Mouse (Mus musculus) liver, adult 2 months (tissue): Measurements from ENCODE around the gene Tead3.

Experiments
- CTCF ChIP-seq: fragments of 200-500 bp; IDR thresholded peaks from 2 replicates; pipeline ENCODE4 v1.5.1; 2011; ENCODE audit warnings: low read depth, low read length, control low read depth
- POLR2A ChIP-seq: fragments of 200-500 bp; IDR thresholded peaks from 2 replicates; pipeline ENCODE4 v1.6.1; 2011; ENCODE audit warnings: low read length, control low read depth; ENCODE audit not compliant: insufficient read depth; ENCODE audit errors: extremely low read depth

DNA sequence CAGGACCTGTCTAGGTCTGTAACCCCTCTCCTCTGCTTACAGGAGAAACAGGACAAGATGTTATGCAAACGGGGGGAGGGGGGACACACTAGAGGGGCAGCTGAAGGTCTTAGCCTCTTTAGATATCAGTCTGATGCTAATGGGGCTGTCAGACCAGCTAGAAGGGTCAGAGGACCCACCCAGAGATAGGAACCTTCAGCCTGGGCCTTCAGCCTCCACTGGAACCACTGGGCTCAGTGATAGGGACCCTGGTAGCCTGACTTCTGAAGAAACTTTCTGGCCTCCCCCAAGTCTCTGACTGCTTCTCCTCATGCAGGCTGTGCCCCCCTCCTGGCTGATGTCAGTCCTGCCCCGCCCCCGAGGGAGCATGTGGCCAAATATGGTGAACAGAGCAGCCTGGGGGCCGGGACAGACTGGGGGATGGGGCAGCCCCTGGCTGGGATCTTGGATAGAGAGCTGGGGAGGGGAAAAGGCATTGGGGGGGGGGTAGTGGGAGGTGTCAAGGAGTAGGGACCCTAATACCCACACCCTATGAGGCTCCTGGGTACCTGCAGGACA is 6.5 kb downstream of the Tead3 start:
- TF ChIP-seq CTCF = no peak
- no peak for TF ChIP-seq POLR2A
